Mouse (Mus musculus) G1E-ER4 (cell line): ENCODE data around the gene 1700017B05Rik. TPM values are rescaled to one million over a fixed set of nuclear protein-coding genes. Genes with fewer than 3 reads are reported as not detected.

Experiments
- GATA1 ChIP-seq: IDR thresholded peaks from one replicate; pipeline ENCODE4 v1.8.0; 2012; ENCODE audit warnings: low read length, inconsistent platforms
- polyA plus RNA-seq: library from polyadenylated mRNA; stranded (reverse); fragments of >175 nt; gene quantifications from 2 replicates; pipeline ENCODE4 v1.2.3, GENCODE M21; 2012

Gene 1700017B05Rik
- polyA plus RNA-seq, 1 experiment = 186 TPM

GRCm38 (mm10) chr9:57212448-57213222 is 49.8 kb downstream of the 1700017B05Rik start:
- TF ChIP-seq GATA1 = no peak

- TF ChIP-seq GATA1 = no peak
Measured at GRCm38 (mm10) chr9:57209316-57209715, 53.1 kb downstream of the 1700017B05Rik start.

GRCm38 (mm10) chr9:57206896-57207295 is 55.5 kb downstream of the 1700017B05Rik start:
- no peak for TF ChIP-seq GATA1

Other genes starting within 250 kb of the 1700017B05Rik start
- gene Sin3a, start 190.6 kb downstream of the 1700017B05Rik start, polyA plus RNA-seq = 7.7 and 8.6 TPM in 2 replicates
- gene Man2c1, start 131.9 kb downstream of the 1700017B05Rik start, polyA plus RNA-seq = 110 and 125 TPM in 2 replicates
- 9.1 and 12.8 TPM in 2 replicates for gene Neil1, start 114.3 kb downstream of the 1700017B05Rik start, polyA plus RNA-seq
- 37.5 and 41.5 TPM in 2 replicates for gene Commd4, start 104.3 kb downstream of the 1700017B05Rik start, polyA plus RNA-seq
- gene Trcg1, start 26.1 kb downstream of the 1700017B05Rik start, polyA plus RNA-seq = not detected in 2 replicates
- gene Ppcdc, start 177.5 kb upstream of the 1700017B05Rik start, polyA plus RNA-seq = 4.0 and 7.2 TPM in 2 replicates
- gene Scamp5, start 205.4 kb upstream of the 1700017B05Rik start, polyA plus RNA-seq = 0.10 and 0.11 TPM in 2 replicates
- gene Rpp25, start 241.4 kb upstream of the 1700017B05Rik start, polyA plus RNA-seq = 0.26 and 0.68 TPM in 2 replicates